Mouse (Mus musculus): ENCODE results near the gene Guca2a. TPM values are rescaled to one million over a fixed set of nuclear protein-coding genes. Genes with fewer than 3 reads are reported as not detected.

Gene Guca2a
- polyA plus RNA-seq, 1 experiment from 2014 or later, result not detected

DNA sequence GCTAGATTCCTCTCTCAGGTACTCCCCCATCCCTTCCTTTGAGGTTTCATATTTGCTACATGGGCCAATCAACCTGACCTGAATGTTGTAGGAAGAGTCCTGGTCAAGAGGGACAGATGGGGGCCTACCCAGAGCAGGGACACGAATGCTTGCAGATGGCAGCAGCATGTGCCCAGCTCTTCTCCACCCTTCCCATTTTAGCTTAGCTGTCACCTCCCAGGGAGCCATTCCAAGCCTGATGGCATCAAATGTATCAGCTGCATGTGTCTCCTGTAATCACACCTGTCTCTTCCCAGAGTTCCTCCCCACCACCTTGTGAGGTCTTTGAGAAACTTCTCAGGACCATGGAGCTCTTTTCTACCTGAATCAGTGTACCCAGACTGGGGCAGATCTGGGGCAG is 19.5 kb downstream of the Guca2a start:
- TF ChIP-seq EP300 (IDR thresholded peaks at IDR 0.05; ENCODE audit: low read depth) (no peak), CTCF (IDR thresholded peaks at IDR 0.05; ENCODE audit: low read depth) (no peak)
- no peak for DNase-seq
- WGBS (ENCODE audit: insufficient replicate concordance), result 73% methylated on average over 1 of the region's 1 CpGs
- H3K9ac ChIP-seq (replicated peaks), result no peak overlapping the region
- no peaks in the 10 kb centered on the region for H3K4me1 ChIP-seq (ENCODE audit: insufficient read depth)
- no peak overlapping the region for H3K27ac ChIP-seq (ENCODE audit: low read depth)
- no peaks in the 10 kb centered on the region for H3K27me3 ChIP-seq (ENCODE audit: insufficient read depth, low read length)
- no peaks in the 10 kb centered on the region for H3K36me3 ChIP-seq (replicated peaks; ENCODE audit: insufficient read depth, low read length)
- H3K4me3 ChIP-seq (ENCODE audit: low read depth, low read length), result no peak overlapping the region
- no peak overlapping the region for H3K4me2 ChIP-seq (ENCODE audit: low read depth, low read length)
- peaks cover 4% of the 10 kb centered on the region; the same call in 1 of the 2 replicates for H3K9me3 ChIP-seq (ENCODE audit: low read length)
- ATAC-seq, result no peak

DNA sequence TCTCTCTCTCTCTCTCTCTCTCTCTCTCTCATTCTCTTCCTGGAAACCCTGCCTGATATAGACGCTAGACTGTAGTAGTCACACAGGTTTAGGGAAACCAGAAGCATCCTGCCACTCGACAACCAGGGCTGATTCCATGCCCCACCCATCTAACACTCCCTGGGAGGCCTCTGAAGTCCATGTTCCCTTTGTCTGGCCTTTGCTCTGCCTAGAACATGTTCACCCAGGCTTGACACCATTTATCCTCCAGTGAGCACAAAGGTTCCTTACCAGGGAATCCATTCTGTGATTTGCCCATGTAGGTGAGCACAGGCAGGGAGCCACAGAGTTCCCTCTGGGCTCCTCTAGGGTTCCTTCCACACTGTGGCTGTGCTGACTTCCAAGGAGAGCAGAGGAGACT is 20.7 kb downstream of the Guca2a start:
- DNase-seq (no peak), ATAC-seq (no peak)
- Histone ChIP-seq H3K9ac (replicated peaks) (no peak overlapping the region), H3K4me2 (ENCODE audit: low read depth, low read length) (no peak overlapping the region), H3K36me3 (replicated peaks; ENCODE audit: insufficient read depth, low read length) (no peaks in the 10 kb centered on the region), H3K4me3 (ENCODE audit: low read depth, low read length) (no peak overlapping the region), H3K27ac (ENCODE audit: low read depth) (no peak overlapping the region), H3K4me1 (ENCODE audit: insufficient read depth) (no peaks in the 10 kb centered on the region), H3K27me3 (ENCODE audit: insufficient read depth, low read length) (no peaks in the 10 kb centered on the region), H3K9me3 (ENCODE audit: low read length) (peaks cover under 1% of the 10 kb centered on the region; the same call in 1 of the 2 replicates)
- WGBS (ENCODE audit: insufficient replicate concordance), result 55% methylated on average over 2 of the region's 2 CpGs
- TF ChIP-seq EP300 (IDR thresholded peaks at IDR 0.05; ENCODE audit: low read depth) (no peak), CTCF (IDR thresholded peaks at IDR 0.05; ENCODE audit: low read depth) (no peak)

DNA sequence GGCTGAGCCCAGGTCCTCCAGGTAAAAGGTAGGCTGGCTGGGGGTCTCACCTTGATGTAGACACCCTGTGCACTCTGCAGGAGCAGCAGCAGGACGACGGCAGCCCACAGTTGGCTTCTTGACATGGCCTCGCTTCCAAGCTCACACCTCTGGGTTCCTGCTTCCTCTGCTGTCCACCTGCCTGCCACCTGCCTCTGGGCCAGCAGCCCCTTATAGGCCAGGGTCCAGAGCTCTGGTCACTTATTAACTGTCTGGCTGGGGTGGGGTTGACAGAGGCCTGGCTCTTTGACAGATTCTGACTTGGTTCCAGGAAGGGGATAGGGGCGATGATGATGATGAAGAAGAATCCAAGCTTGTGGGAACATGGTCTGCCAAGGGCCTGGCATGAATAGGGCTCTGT is 21.2 kb downstream of the Guca2a start, which contains the start of gene Guca2b:
Guca2b (minus strand) TSS at position 224 of the 400 bp plus-strand sequence.
- DNase-seq, result no peak
- Histone ChIP-seq H3K27me3 (ENCODE audit: insufficient read depth, low read length) (no peaks in the 10 kb centered on the region), H3K9me3 (ENCODE audit: low read length) (no peaks in the 10 kb centered on the region), H3K4me2 (ENCODE audit: low read depth, low read length) (no peak within 1 kb of the TSS), H3K4me3 (ENCODE audit: low read depth, low read length) (no peak within 1 kb of the TSS), H3K36me3 (replicated peaks; ENCODE audit: insufficient read depth, low read length) (no peaks in the 10 kb centered on the region), H3K9ac (replicated peaks) (no peak within 1 kb of the TSS), H3K27ac (ENCODE audit: low read depth) (no peak within 1 kb of the TSS), H3K4me1 (ENCODE audit: insufficient read depth) (no peaks in the 10 kb centered on the region)
- ATAC-seq, result no peak
- no peak for TF ChIP-seq EP300 (IDR thresholded peaks at IDR 0.05; ENCODE audit: low read depth)
- WGBS (ENCODE audit: insufficient replicate concordance), result 76% methylated on average over 4 of the region's 4 CpGs

- no peaks in the 10 kb centered on the region for H3K4me1 ChIP-seq (ENCODE audit: insufficient read depth)
- ATAC-seq (no peak), DNase-seq (no peak)
- no peak overlapping the region for H3K9ac ChIP-seq (replicated peaks)
- no peaks in the 10 kb centered on the region for H3K27me3 ChIP-seq (ENCODE audit: insufficient read depth, low read length)
- H3K27ac ChIP-seq (ENCODE audit: low read depth), result no peak overlapping the region
- no peak overlapping the region for H3K4me2 ChIP-seq (ENCODE audit: low read depth, low read length)
- no peaks in the 10 kb centered on the region for H3K9me3 ChIP-seq (ENCODE audit: low read length)
- H3K36me3 ChIP-seq (replicated peaks; ENCODE audit: insufficient read depth, low read length), result no peaks in the 10 kb centered on the region
- TF ChIP-seq CTCF (IDR thresholded peaks at IDR 0.05; ENCODE audit: low read depth) (no peak), EP300 (IDR thresholded peaks at IDR 0.05; ENCODE audit: low read depth) (no peak)
- 73% methylated on average over 8 of the region's 8 CpGs for WGBS (ENCODE audit: insufficient replicate concordance)
- H3K4me3 ChIP-seq (ENCODE audit: low read depth, low read length), result no peak overlapping the region
Measured at GRCm38 (mm10) chr4:119660007-119660406, 22.5 kb downstream of the Guca2a start.

GRCm38 (mm10) chr4:119662151-119662550 is 24.6 kb downstream of the Guca2a start:
- 56% methylated on average over 4 of the region's 4 CpGs for WGBS (ENCODE audit: insufficient replicate concordance)
- no peak for DNase-seq

GRCm38 (mm10) chr4:119662976-119663375 is 25.5 kb downstream of the Guca2a start:
- H3K9me3 ChIP-seq (ENCODE audit: low read length), result no peaks in the 10 kb centered on the region
- H3K9ac ChIP-seq (replicated peaks), result no peak overlapping the region
- H3K4me3 ChIP-seq (ENCODE audit: low read depth, low read length), result no peak overlapping the region
- no peak overlapping the region for H3K4me2 ChIP-seq (ENCODE audit: low read depth, low read length)
- H3K27me3 ChIP-seq (ENCODE audit: insufficient read depth, low read length), result no peaks in the 10 kb centered on the region
- TF ChIP-seq EP300 (IDR thresholded peaks at IDR 0.05; ENCODE audit: low read depth), result no peak
- no peak for TF ChIP-seq CTCF (IDR thresholded peaks at IDR 0.05; ENCODE audit: low read depth)
- H3K36me3 ChIP-seq (replicated peaks; ENCODE audit: insufficient read depth, low read length), result no peaks in the 10 kb centered on the region
- H3K27ac ChIP-seq (ENCODE audit: low read depth), result no peak overlapping the region
- DNase-seq (no peak), ATAC-seq (no peak)
- WGBS (ENCODE audit: insufficient replicate concordance), result 77% methylated on average over 7 of the region's 7 CpGs
- H3K4me1 ChIP-seq (ENCODE audit: insufficient read depth), result no peaks in the 10 kb centered on the region

More at GRCm38 (mm10) chr4:119662151-119662550, 24.6 kb downstream of the Guca2a start:
- ATAC-seq, result peak; percentile 41; the same call in 1 of the 2 replicates
- TF ChIP-seq CTCF (IDR thresholded peaks at IDR 0.05; ENCODE audit: low read depth), result no peak
- Histone ChIP-seq H3K36me3 (replicated peaks; ENCODE audit: insufficient read depth, low read length) (no peaks in the 10 kb centered on the region), H3K9me3 (ENCODE audit: low read length) (no peaks in the 10 kb centered on the region), H3K9ac (replicated peaks) (no peak overlapping the region), H3K27me3 (ENCODE audit: insufficient read depth, low read length) (no peaks in the 10 kb centered on the region), H3K4me3 (ENCODE audit: low read depth, low read length) (no peak overlapping the region), H3K4me1 (ENCODE audit: insufficient read depth) (no peaks in the 10 kb centered on the region), H3K4me2 (ENCODE audit: low read depth, low read length) (no peak overlapping the region), H3K27ac (ENCODE audit: low read depth) (no peak overlapping the region)

Data from liver, postnatal 0 days (tissue).